Mouse (Mus musculus): ENCODE measurements around the gene A3galt2. TPM values are rescaled to one million over a fixed set of nuclear protein-coding genes. Genes with fewer than 3 reads are reported as not detected.

The A3galt2 gene
- polyA plus RNA-seq, 1 experiment = 0.40 TPM

- peaks cover 5% of the 10 kb centered on the region; the same call in 1 of the 2 replicates for H3K4me1 ChIP-seq (ENCODE audit: control insufficient read depth, insufficient read depth, low read length)
- TF ChIP-seq POLR2A (IDR thresholded peaks at IDR 0.05; ENCODE audit: low read depth, low read length) = no peak
- TF ChIP-seq CTCF (IDR thresholded peaks at IDR 0.05; ENCODE audit: borderline replicate concordance, insufficient read depth, low read length) = no peak
- no peak overlapping the region for H3K4me3 ChIP-seq (ENCODE audit: insufficient read depth, low read length)
- H3K27ac ChIP-seq (ENCODE audit: insufficient read depth, low read length) = no peak overlapping the region
Measured at GRCm38 (mm10) chr4:128803569-128803968, 48.4 kb downstream of the A3galt2 start.

- TF ChIP-seq POLR2A (IDR thresholded peaks at IDR 0.05; ENCODE audit: low read depth, low read length) (peak; percentile 52), CTCF (IDR thresholded peaks at IDR 0.05; ENCODE audit: borderline replicate concordance, insufficient read depth, low read length) (no peak)
- H3K4me3 ChIP-seq (ENCODE audit: insufficient read depth, low read length) = peak overlapping the region; percentile 88
- peak overlapping the region; percentile 45 for H3K27ac ChIP-seq (ENCODE audit: insufficient read depth, low read length)
- peaks cover 5% of the 10 kb centered on the region; the same call in 1 of the 2 replicates for H3K4me1 ChIP-seq (ENCODE audit: control insufficient read depth, insufficient read depth, low read length)
Measured at GRCm38 (mm10) chr4:128804426-128805149, 49.4 kb downstream of the A3galt2 start.

- Histone ChIP-seq H3K27ac (ENCODE audit: insufficient read depth, low read length) (peak overlapping the region; percentile 45), H3K4me1 (ENCODE audit: control insufficient read depth, insufficient read depth, low read length) (peaks cover 5% of the 10 kb centered on the region; the same call in 1 of the 2 replicates), H3K4me3 (ENCODE audit: insufficient read depth, low read length) (peak overlapping the region; percentile 88)
- TF ChIP-seq CTCF (IDR thresholded peaks at IDR 0.05; ENCODE audit: borderline replicate concordance, insufficient read depth, low read length) = no peak
- no peak for TF ChIP-seq POLR2A (IDR thresholded peaks at IDR 0.05; ENCODE audit: low read depth, low read length)
Measured at GRCm38 (mm10) chr4:128805150-128806042, 50.2 kb downstream of the A3galt2 start.

- TF ChIP-seq CTCF (IDR thresholded peaks at IDR 0.05; ENCODE audit: borderline replicate concordance, insufficient read depth, low read length) = no peak
- TF ChIP-seq POLR2A (IDR thresholded peaks at IDR 0.05; ENCODE audit: low read depth, low read length) = no peak
- Histone ChIP-seq H3K27ac (ENCODE audit: insufficient read depth, low read length) (peak within 1 kb of the TSS; percentile 45), H3K4me1 (ENCODE audit: control insufficient read depth, insufficient read depth, low read length) (peaks cover 5% of the 10 kb centered on the region; the same call in 1 of the 2 replicates), H3K4me3 (ENCODE audit: insufficient read depth, low read length) (peak within 1 kb of the TSS; percentile 88)
Measured at GRCm38 (mm10) chr4:128806043-128806826, 51.1 kb downstream of the A3galt2 start, which contains the start of gene Zfp362. Zfp362 (minus strand) TSS chr4:128806045.

- H3K4me3 ChIP-seq (ENCODE audit: insufficient read depth, low read length) = peak overlapping the region; percentile 2
- H3K27ac ChIP-seq (ENCODE audit: insufficient read depth, low read length) = no peak overlapping the region
- TF ChIP-seq POLR2A (IDR thresholded peaks at IDR 0.05; ENCODE audit: low read depth, low read length) (peak; percentile 81), CTCF (IDR thresholded peaks at IDR 0.05; ENCODE audit: borderline replicate concordance, insufficient read depth, low read length) (no peak)
- H3K4me1 ChIP-seq (ENCODE audit: control insufficient read depth, insufficient read depth, low read length) = peaks cover 5% of the 10 kb centered on the region; the same call in 1 of the 2 replicates
Measured at GRCm38 (mm10) chr4:128806827-128807179, 51.6 kb downstream of the A3galt2 start.

GRCm38 (mm10) chr4:128811382-128812056 lies 56.4 kb downstream of the A3galt2 start:
- Histone ChIP-seq H3K27ac (ENCODE audit: insufficient read depth, low read length) (peak overlapping the region; percentile 44; the same call in 1 of the 2 replicates), H3K4me1 (ENCODE audit: control insufficient read depth, insufficient read depth, low read length) (no peaks in the 10 kb centered on the region), H3K4me3 (ENCODE audit: insufficient read depth, low read length) (peak overlapping the region; percentile 57)
- TF ChIP-seq POLR2A (IDR thresholded peaks at IDR 0.05; ENCODE audit: low read depth, low read length) = peak; percentile 75
- no peak for TF ChIP-seq CTCF (IDR thresholded peaks at IDR 0.05; ENCODE audit: borderline replicate concordance, insufficient read depth, low read length)

- no peak for TF ChIP-seq CTCF (IDR thresholded peaks at IDR 0.05; ENCODE audit: borderline replicate concordance, insufficient read depth, low read length)
- TF ChIP-seq POLR2A (IDR thresholded peaks at IDR 0.05; ENCODE audit: low read depth, low read length) = no peak
- no peaks in the 10 kb centered on the region for H3K4me1 ChIP-seq (ENCODE audit: control insufficient read depth, insufficient read depth, low read length)
- no peak overlapping the region for H3K27ac ChIP-seq (ENCODE audit: insufficient read depth, low read length)
- no peak overlapping the region for H3K4me3 ChIP-seq (ENCODE audit: insufficient read depth, low read length)
Measured at GRCm38 (mm10) chr4:128817011-128817410, 61.8 kb downstream of the A3galt2 start.

Other genes with a start within 250 kb of the A3galt2 start
- 4.2 and 6.8 TPM in 2 replicates for gene Zscan20, start 145.3 kb upstream of the A3galt2 start, polyA plus RNA-seq (2011; ENCODE audit: insufficient read length, low read depth, missing spikeins)
- gene Tlr12, start 136.7 kb upstream of the A3galt2 start, polyA plus RNA-seq (2011; ENCODE audit: insufficient read length, low read depth, missing spikeins) = not detected in 2 replicates
- gene Phc2, start 100.7 kb upstream of the A3galt2 start, polyA plus RNA-seq (2011; ENCODE audit: insufficient read length, low read depth, missing spikeins) = 69.9 and 73.2 TPM in 2 replicates
- gene Zfp362, start 50.7 kb downstream of the A3galt2 start, polyA plus RNA-seq (2011; ENCODE audit: insufficient read length, low read depth, missing spikeins) = 22.1 and 26.3 TPM in 2 replicates
- gene Trim62, start 128.2 kb downstream of the A3galt2 start, polyA plus RNA-seq (2011; ENCODE audit: insufficient read length, low read depth, missing spikeins) = 3.8 and 4.0 TPM in 2 replicates
- gene Azin2, start 207.1 kb downstream of the A3galt2 start, polyA plus RNA-seq (2011; ENCODE audit: insufficient read length, low read depth, missing spikeins) = 29.0 and 37.5 TPM in 2 replicates
- 95.5 and 107 TPM in 2 replicates for gene Ak2, start 236.6 kb downstream of the A3galt2 start, polyA plus RNA-seq (2011; ENCODE audit: insufficient read length, low read depth, missing spikeins)